Mouse (Mus musculus) embryo, embryonic 11 days (tissue): Measurements from ENCODE around the gene Trdmt1.
A peak's percentile ranks its signal among the peaks of the same experiment; 100 is the strongest.

ENCODE experiments used
- DNase-seq: peaks from one replicate; pipeline ENCODE4 v3.0.0-alpha.2; 2015

Trdmt1 gene

GRCm38 (mm10) chr2:13556239-13556638 lies 11.8 kb upstream of the Trdmt1 start:
- no peak for DNase-seq

- DNase-seq, result no peak
Observed at GRCm38 (mm10) chr2:13553966-13554365, 9.5 kb upstream of the Trdmt1 start.

GRCm38 (mm10) chr2:13548749-13549148 lies 4.3 kb upstream of the Trdmt1 start:
- no peak for DNase-seq

- no peak for DNase-seq
Observed at GRCm38 (mm10) chr2:13543519-13544124, 846 bp downstream of the Trdmt1 start.

GRCm38 (mm10) chr2:13539860-13540259 lies 4.6 kb downstream of the Trdmt1 start:
- DNase-seq, result no peak

DNA sequence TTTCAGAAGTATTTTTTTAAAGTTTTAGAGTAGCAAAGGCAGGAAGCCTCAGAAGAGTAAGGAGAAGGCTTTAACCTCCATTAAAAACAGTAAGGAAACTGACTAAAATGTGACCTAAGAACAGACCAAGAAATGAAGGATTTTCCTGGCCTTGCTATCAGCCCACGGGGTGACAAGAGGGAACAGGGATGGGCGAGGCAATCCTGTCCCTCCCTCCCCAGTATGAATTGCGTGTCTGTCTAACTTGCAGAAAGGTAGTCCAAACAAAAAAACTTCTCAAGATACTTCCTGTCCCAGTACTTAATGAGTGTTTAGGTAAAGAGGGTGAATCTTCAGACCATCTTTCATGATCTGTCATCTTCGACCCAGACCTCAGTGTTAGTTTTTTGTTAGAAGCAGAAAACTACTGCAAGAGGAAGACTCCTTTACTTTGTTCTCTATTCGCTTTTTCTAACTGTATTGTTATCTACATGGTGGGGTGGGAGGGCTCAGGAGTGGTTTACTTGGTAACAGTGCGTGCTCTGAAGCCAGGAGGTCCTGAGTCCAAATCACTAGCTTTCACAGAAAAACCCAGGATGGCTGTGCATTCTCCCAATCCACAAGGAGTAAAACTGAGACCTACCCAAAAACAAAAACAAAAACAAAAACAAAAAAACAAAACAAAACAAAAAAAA lies 5.6 kb downstream of the Trdmt1 start:
- DNase-seq, result no peak

GRCm38 (mm10) chr2:13538258-13538657 lies 6.2 kb downstream of the Trdmt1 start:
- no peak for DNase-seq

GRCm38 (mm10) chr2:13537733-13538132 lies 6.7 kb downstream of the Trdmt1 start:
- DNase-seq, result no peak

DNA sequence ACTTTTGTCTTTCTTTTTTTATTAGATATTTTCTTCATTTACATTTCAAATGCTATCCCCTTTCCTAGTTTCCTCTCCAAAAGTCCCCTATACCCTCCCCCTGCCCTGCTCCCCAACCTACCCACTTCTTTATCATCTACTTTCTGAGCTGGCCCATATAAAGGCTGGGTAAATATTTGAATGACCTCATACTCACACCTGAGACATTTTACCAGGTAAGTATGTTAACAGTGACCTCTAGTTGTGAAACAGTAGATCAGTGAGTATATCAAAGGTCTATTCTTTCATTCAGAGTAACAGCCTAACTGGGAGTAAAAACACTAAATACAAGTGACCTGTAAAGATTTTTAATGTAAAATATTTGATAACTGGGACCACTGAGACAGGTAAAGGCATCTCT lies 7.7 kb downstream of the Trdmt1 start:
- DNase-seq, result no peak

DNA sequence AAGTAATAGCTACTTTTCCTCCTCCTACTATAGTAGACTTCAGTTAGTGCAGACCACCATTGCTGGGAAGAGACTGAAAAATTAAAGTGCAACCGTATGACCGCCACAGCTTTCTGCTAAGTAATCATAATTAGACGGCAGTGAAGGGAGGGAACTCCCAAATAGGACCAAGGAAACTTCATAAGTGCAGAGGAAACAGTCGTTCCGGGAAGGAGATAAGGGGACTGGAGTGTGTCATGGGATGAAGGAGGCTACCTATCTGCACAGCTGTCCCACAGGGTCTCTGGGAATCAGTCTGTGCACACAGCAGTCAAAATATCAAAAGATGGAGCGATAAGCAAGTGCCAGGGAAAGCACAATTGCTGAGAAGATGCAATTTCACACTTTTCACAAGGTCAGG lies 13.8 kb downstream of the Trdmt1 start:
- no peak for DNase-seq

DNA sequence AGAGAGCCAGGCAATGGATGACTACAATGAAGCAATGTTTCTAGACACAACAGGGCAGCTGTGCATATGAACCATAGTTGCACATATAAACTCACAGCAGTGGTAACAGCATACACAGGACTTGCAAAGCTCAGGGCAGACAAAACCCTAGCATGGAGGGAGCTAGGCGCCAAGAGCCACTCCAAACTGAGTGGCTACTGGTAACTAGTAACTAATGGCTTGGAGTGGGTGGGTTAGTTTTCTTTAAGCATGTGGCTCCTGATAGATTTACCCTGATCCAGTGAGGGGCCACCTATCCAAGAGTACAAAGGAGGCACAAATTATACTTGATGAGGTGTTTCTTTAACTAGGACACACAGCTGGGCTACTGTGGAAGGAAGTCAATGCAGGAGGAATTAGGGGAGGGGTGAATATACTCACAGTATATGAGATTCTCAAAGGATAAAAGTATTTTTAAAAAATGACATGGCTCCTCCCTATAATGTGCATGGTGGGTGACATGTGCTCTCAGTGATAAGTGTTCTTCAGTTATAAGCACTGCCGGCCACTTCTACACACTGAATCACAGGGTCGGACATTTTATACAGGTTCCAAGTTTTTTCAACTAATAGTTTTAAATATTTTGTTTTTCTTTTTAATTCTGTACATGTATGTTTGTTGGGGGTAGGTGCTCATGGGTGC lies 15.1 kb downstream of the Trdmt1 start:
- DNase-seq, result no peak

GRCm38 (mm10) chr2:13527531-13527930 lies 16.9 kb downstream of the Trdmt1 start:
- DNase-seq, result no peak

- no peak for DNase-seq
Observed at GRCm38 (mm10) chr2:13527125-13527524, 17.3 kb downstream of the Trdmt1 start.

DNA sequence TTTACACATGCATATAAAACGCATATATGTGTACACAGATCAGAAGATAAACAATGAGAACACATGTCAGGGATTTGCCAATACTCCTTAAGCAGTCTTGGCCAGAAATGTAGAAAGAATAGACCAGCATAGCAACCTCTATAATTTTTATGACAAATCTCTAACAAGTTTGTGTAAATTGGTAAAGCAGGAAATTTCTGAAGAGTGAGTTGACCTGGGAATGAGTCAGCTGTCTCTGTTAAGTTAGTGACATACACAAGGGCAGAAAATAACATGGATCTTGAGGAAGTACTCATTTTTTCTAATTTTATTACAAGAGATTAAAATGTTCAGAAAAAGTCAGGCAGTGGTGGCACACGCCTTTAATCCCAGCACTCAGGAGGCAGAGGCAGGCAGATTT lies 18.3 kb downstream of the Trdmt1 start:
- DNase-seq, result no peak

GRCm38 (mm10) chr2:13523540-13524456 lies 20.7 kb downstream of the Trdmt1 start:
- no peak for DNase-seq

DNA sequence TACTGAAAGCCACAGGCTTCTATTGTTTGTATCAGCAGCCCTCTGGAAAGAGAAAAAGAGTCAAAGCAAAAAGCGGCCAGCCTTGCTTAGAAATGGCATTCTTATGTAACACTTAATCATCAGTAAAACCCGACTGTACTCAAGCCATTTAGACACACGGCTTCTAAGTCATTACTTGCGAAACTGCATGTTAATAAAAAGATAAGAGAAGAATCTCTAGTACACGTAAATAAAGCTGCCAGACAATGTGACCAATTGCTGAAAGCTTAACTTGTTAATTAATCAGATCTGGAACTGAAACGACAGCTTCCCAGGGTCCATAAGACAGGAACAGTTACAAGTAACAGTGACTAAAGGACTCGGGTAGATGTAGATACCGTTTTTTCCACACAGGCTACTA lies 22.4 kb downstream of the Trdmt1 start:
- DNase-seq, result no peak

GRCm38 (mm10) chr2:13514949-13515348 lies 29.5 kb downstream of the Trdmt1 start:
- DNase-seq, result no peak

- DNase-seq, result no peak
Observed at GRCm38 (mm10) chr2:13502717-13503116, 41.8 kb downstream of the Trdmt1 start.

DNA sequence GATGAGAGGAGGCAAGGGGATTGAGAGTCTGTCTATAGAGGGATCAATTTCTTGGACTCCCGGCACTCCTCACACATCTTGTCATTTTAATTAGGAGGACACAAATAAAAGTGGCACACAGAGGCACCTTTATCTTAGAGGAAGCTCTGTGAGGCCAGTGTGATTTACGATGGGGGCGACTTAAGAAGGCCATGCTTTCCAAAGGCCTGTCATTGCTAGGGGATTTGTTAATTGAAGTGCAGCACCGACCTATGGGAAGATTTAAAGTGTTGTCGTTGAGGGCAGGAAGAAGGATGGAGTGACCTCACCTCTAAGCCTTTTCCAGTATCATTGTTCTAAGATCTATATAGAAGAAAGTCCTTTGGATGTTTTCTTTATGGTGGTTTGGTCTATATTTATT lies 42.9 kb downstream of the Trdmt1 start:
- peak; percentile 38 for DNase-seq

GRCm38 (mm10) chr2:13500298-13500999 lies 44.0 kb downstream of the Trdmt1 start:
- peak; percentile 70 for DNase-seq

- DNase-seq, result no peak
Observed at GRCm38 (mm10) chr2:13499196-13499595, 45.3 kb downstream of the Trdmt1 start.

GRCm38 (mm10) chr2:13496087-13496486 lies 48.4 kb downstream of the Trdmt1 start:
- no peak for DNase-seq

DNA sequence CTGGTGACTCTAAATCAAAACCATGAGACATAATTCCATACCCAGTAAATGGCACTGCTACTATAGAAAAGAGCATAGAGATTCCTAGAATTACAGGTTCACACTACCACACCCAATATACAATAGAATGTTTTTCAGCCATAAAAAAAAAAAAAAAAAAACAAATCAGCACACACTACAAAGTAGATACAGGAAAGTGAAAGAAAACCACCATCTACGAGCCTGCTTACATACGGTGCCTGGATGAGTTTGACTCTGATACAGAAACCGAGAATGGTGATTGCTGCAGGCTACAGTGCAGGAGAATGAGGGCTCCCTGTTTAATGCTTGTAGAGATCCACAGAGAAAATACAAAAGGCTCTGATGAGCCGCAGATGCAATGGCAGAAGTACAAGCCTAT lies 51.5 kb downstream of the Trdmt1 start:
- no peak for DNase-seq
